Mouse (Mus musculus): ENCODE data around the gene Agtrap.
"Not testable (repeated sequence)": the region's sequence is repeated elsewhere in the genome, so short reads cannot be mapped to it uniquely, and the experiment has no call there.

Agtrap gene

GRCm38 (mm10) chr4:148087907-148088527, at the start of gene Agtrap:
Agtrap (minus strand) TSS chr4:148088031.
- peak; percentile 91 for DNase-seq (ENCODE audit: low read depth)

GRCm38 (mm10) chr4:148137503-148137902, 49.7 kb upstream of the Agtrap start:
- DNase-seq (ENCODE audit: low read depth), result no peak

- no peak for DNase-seq (ENCODE audit: low read depth)
These were observed 47.2 kb upstream of the Agtrap start for GRCm38 (mm10) chr4:148134988-148135387.

GRCm38 (mm10) chr4:148131497-148132081, 43.8 kb upstream of the Agtrap start:
- no peak for DNase-seq (ENCODE audit: low read depth)

GRCm38 (mm10) chr4:148130561-148131413, 43.0 kb upstream of the Agtrap start, which contains the start of gene Draxin:
Draxin (minus strand) TSS chr4:148130698.
- DNase-seq (ENCODE audit: low read depth), result no peak

GRCm38 (mm10) chr4:148130133-148130532, 42.3 kb upstream of the Agtrap start, which contains the start of gene Mad2l2:
Mad2l2 (plus strand) TSS chr4:148130384.
- no peak for DNase-seq (ENCODE audit: low read depth)

- no peak for DNase-seq (ENCODE audit: low read depth)
These were observed 40.8 kb upstream of the Agtrap start for GRCm38 (mm10) chr4:148128672-148129071.

GRCm38 (mm10) chr4:148128241-148128640, 40.4 kb upstream of the Agtrap start:
- DNase-seq (ENCODE audit: low read depth), result no peak

GRCm38 (mm10) chr4:148122694-148123066, 34.8 kb upstream of the Agtrap start:
- DNase-seq (ENCODE audit: low read depth), result no peak

GRCm38 (mm10) chr4:148121982-148122693, 34.3 kb upstream of the Agtrap start:
- DNase-seq (ENCODE audit: low read depth), result no peak

- no peak for DNase-seq (ENCODE audit: low read depth)
These were observed 33.5 kb upstream of the Agtrap start for GRCm38 (mm10) chr4:148121362-148121761.

GRCm38 (mm10) chr4:148120555-148120954, 32.7 kb upstream of the Agtrap start:
- DNase-seq (ENCODE audit: low read depth), result no peak

GRCm38 (mm10) chr4:148119578-148119977, 31.7 kb upstream of the Agtrap start:
- not testable (repeated sequence) for DNase-seq (ENCODE audit: low read depth)

- peak; percentile 55 for DNase-seq (ENCODE audit: low read depth)
These were observed 29.6 kb upstream of the Agtrap start for GRCm38 (mm10) chr4:148117392-148117791.

GRCm38 (mm10) chr4:148116657-148117056, 28.8 kb upstream of the Agtrap start:
- DNase-seq (ENCODE audit: low read depth), result peak; percentile 54

GRCm38 (mm10) chr4:148115467-148115866, 27.6 kb upstream of the Agtrap start:
- DNase-seq (ENCODE audit: low read depth), result peak; percentile 55

- DNase-seq (ENCODE audit: low read depth), result peak; percentile 87
These were observed 27.0 kb upstream of the Agtrap start for GRCm38 (mm10) chr4:148114758-148115391.

GRCm38 (mm10) chr4:148112519-148112918, 24.7 kb upstream of the Agtrap start:
- DNase-seq (ENCODE audit: low read depth), result no peak

GRCm38 (mm10) chr4:148109215-148109614, 21.4 kb upstream of the Agtrap start:
- DNase-seq (ENCODE audit: low read depth), result no peak

GRCm38 (mm10) chr4:148108565-148109100, 20.8 kb upstream of the Agtrap start:
- no peak for DNase-seq (ENCODE audit: low read depth)

GRCm38 (mm10) chr4:148107621-148108291, 19.9 kb upstream of the Agtrap start:
- DNase-seq (ENCODE audit: low read depth), result no peak
